Mouse (Mus musculus): ENCODE data around the gene Gmcl1. TPM values are rescaled to one million over a fixed set of nuclear protein-coding genes. Genes with fewer than 3 reads are reported as not detected.

Gmcl1 gene
- 26.6 and 32.5 TPM in 2 replicates for total RNA-seq (2017)

GRCm38 (mm10) chr6:86733183-86733876 is at the start of gene Gmcl1:
Gmcl1 (minus strand) TSS chr6:86733383.
- peak; percentile 91 to 92 for ATAC-seq (replicated peaks in 1 of 2; ENCODE audit: insufficient read depth in 1 of 2, low FRiP score in 2 of 2, low TSS enrichment in 1 of 2, low read depth in 1 of 2, poor library complexity in 2 of 2, severe bottlenecking in 2 of 2)

- no peak for ATAC-seq (replicated peaks in 1 of 2; ENCODE audit: insufficient read depth in 1 of 2, low FRiP score in 2 of 2, low TSS enrichment in 1 of 2, low read depth in 1 of 2, poor library complexity in 2 of 2, severe bottlenecking in 2 of 2)
Observed at GRCm38 (mm10) chr6:86782342-86782741, 49.2 kb upstream of the Gmcl1 start.

- no peak for ATAC-seq (replicated peaks in 1 of 2; ENCODE audit: insufficient read depth in 1 of 2, low FRiP score in 2 of 2, low TSS enrichment in 1 of 2, low read depth in 1 of 2, poor library complexity in 2 of 2, severe bottlenecking in 2 of 2)
Observed at GRCm38 (mm10) chr6:86781361-86781957, 48.3 kb upstream of the Gmcl1 start.

- no peak for ATAC-seq (replicated peaks in 1 of 2; ENCODE audit: insufficient read depth in 1 of 2, low FRiP score in 2 of 2, low TSS enrichment in 1 of 2, low read depth in 1 of 2, poor library complexity in 2 of 2, severe bottlenecking in 2 of 2)
Observed at GRCm38 (mm10) chr6:86778910-86779594, 45.9 kb upstream of the Gmcl1 start.

- ATAC-seq (replicated peaks in 1 of 2; ENCODE audit: insufficient read depth in 1 of 2, low FRiP score in 2 of 2, low TSS enrichment in 1 of 2, low read depth in 1 of 2, poor library complexity in 2 of 2, severe bottlenecking in 2 of 2), result peak; percentile 83 to 90
Observed at GRCm38 (mm10) chr6:86777181-86777580, 44.0 kb upstream of the Gmcl1 start.

GRCm38 (mm10) chr6:86776706-86777071 is 43.5 kb upstream of the Gmcl1 start:
- ATAC-seq (replicated peaks in 1 of 2; ENCODE audit: insufficient read depth in 1 of 2, low FRiP score in 2 of 2, low TSS enrichment in 1 of 2, low read depth in 1 of 2, poor library complexity in 2 of 2, severe bottlenecking in 2 of 2), result no peak

GRCm38 (mm10) chr6:86776001-86776705 is 43.0 kb upstream of the Gmcl1 start:
- no peak for ATAC-seq (replicated peaks in 1 of 2; ENCODE audit: insufficient read depth in 1 of 2, low FRiP score in 2 of 2, low TSS enrichment in 1 of 2, low read depth in 1 of 2, poor library complexity in 2 of 2, severe bottlenecking in 2 of 2)

- no peak for ATAC-seq (replicated peaks in 1 of 2; ENCODE audit: insufficient read depth in 1 of 2, low FRiP score in 2 of 2, low TSS enrichment in 1 of 2, low read depth in 1 of 2, poor library complexity in 2 of 2, severe bottlenecking in 2 of 2)
Observed at GRCm38 (mm10) chr6:86774937-86775336, 41.8 kb upstream of the Gmcl1 start.

GRCm38 (mm10) chr6:86773830-86774229 is 40.6 kb upstream of the Gmcl1 start:
- ATAC-seq (replicated peaks in 1 of 2; ENCODE audit: insufficient read depth in 1 of 2, low FRiP score in 2 of 2, low TSS enrichment in 1 of 2, low read depth in 1 of 2, poor library complexity in 2 of 2, severe bottlenecking in 2 of 2), result no peak

- no peak for ATAC-seq (replicated peaks in 1 of 2; ENCODE audit: insufficient read depth in 1 of 2, low FRiP score in 2 of 2, low TSS enrichment in 1 of 2, low read depth in 1 of 2, poor library complexity in 2 of 2, severe bottlenecking in 2 of 2)
Observed at GRCm38 (mm10) chr6:86772631-86773030, 39.4 kb upstream of the Gmcl1 start.

GRCm38 (mm10) chr6:86768938-86769337 is 35.8 kb upstream of the Gmcl1 start:
- no peak for ATAC-seq (replicated peaks in 1 of 2; ENCODE audit: insufficient read depth in 1 of 2, low FRiP score in 2 of 2, low TSS enrichment in 1 of 2, low read depth in 1 of 2, poor library complexity in 2 of 2, severe bottlenecking in 2 of 2)

GRCm38 (mm10) chr6:86768186-86768776 is 35.1 kb upstream of the Gmcl1 start:
- ATAC-seq (replicated peaks in 1 of 2; ENCODE audit: insufficient read depth in 1 of 2, low FRiP score in 2 of 2, low TSS enrichment in 1 of 2, low read depth in 1 of 2, poor library complexity in 2 of 2, severe bottlenecking in 2 of 2), result no peak

GRCm38 (mm10) chr6:86767465-86767864 is 34.3 kb upstream of the Gmcl1 start:
- no peak for ATAC-seq (replicated peaks in 1 of 2; ENCODE audit: insufficient read depth in 1 of 2, low FRiP score in 2 of 2, low TSS enrichment in 1 of 2, low read depth in 1 of 2, poor library complexity in 2 of 2, severe bottlenecking in 2 of 2)

- no peak for ATAC-seq (replicated peaks in 1 of 2; ENCODE audit: insufficient read depth in 1 of 2, low FRiP score in 2 of 2, low TSS enrichment in 1 of 2, low read depth in 1 of 2, poor library complexity in 2 of 2, severe bottlenecking in 2 of 2)
Observed at GRCm38 (mm10) chr6:86765637-86766059, 32.5 kb upstream of the Gmcl1 start.

GRCm38 (mm10) chr6:86754105-86754863 is 21.1 kb upstream of the Gmcl1 start:
- ATAC-seq (replicated peaks in 1 of 2; ENCODE audit: insufficient read depth in 1 of 2, low FRiP score in 2 of 2, low TSS enrichment in 1 of 2, low read depth in 1 of 2, poor library complexity in 2 of 2, severe bottlenecking in 2 of 2), result no peak

- ATAC-seq (replicated peaks in 1 of 2; ENCODE audit: insufficient read depth in 1 of 2, low FRiP score in 2 of 2, low TSS enrichment in 1 of 2, low read depth in 1 of 2, poor library complexity in 2 of 2, severe bottlenecking in 2 of 2), result no peak
Observed at GRCm38 (mm10) chr6:86752843-86753485, 19.8 kb upstream of the Gmcl1 start.

- no peak for ATAC-seq (replicated peaks in 1 of 2; ENCODE audit: insufficient read depth in 1 of 2, low FRiP score in 2 of 2, low TSS enrichment in 1 of 2, low read depth in 1 of 2, poor library complexity in 2 of 2, severe bottlenecking in 2 of 2)
Observed at GRCm38 (mm10) chr6:86750961-86751360, 17.8 kb upstream of the Gmcl1 start.

All from hematopoietic stem cell, adult 5-6 weeks (primary cell).